Mouse (Mus musculus) gastrocnemius, adult 18-20 months (tissue): Measurements from ENCODE around the gene Uggt1. TPM values are rescaled to one million over a fixed set of nuclear protein-coding genes. Genes with fewer than 3 reads are reported as not detected.

ENCODE experiments used
- DNase-seq: peaks from one replicate; pipeline ENCODE4 v3.0.0; 2021; ENCODE audit warnings: low spot score
- long read RNA-seq, 2 experiments: library from polyadenylated mRNA; stranded (forward); transcript quantifications; one replicate each; pipeline ENCODE4 v2.0.0; 2021
- total RNA-seq, 2 experiments: library from RNA; stranded (reverse); gene quantifications; 2 replicates each; pipeline ENCODE4 v1.2.3; 2021

Uggt1 gene
- total RNA-seq: 10 to 100 TPM; 28.1 to 29.3 TPM
- long read RNA-seq, experiment 1, full-length matches to known transcripts: 9 of 22 reads
- long read RNA-seq, experiment 1, partial matches to known transcripts: 4 of 22 reads
- long read RNA-seq, experiment 1, other reads (novel, unspliced or antisense): 9 of 22 reads
- long read RNA-seq, experiment 2, full-length matches to known transcripts: 11 of 22 reads
- long read RNA-seq, experiment 2, partial matches to known transcripts: 3 of 22 reads
- long read RNA-seq, experiment 2, other reads (novel, unspliced or antisense): 8 of 22 reads

GRCm38 (mm10) chr1:36244058-36244827 is at the start of gene Uggt1:
Uggt1 (minus strand) TSS chr1:36244720.
- peak; percentile 94 for DNase-seq

GRCm38 (mm10) chr1:36293470-36293869 is 49.0 kb upstream of the Uggt1 start:
- no peak for DNase-seq

GRCm38 (mm10) chr1:36281849-36282248 is 37.3 kb upstream of the Uggt1 start:
- DNase-seq: no peak

- no peak for DNase-seq
Measured at GRCm38 (mm10) chr1:36280938-36281337, 36.4 kb upstream of the Uggt1 start.

- DNase-seq: peak; percentile 84
Measured at GRCm38 (mm10) chr1:36279202-36279601, 34.7 kb upstream of the Uggt1 start.

- peak; percentile 80 for DNase-seq
Measured at GRCm38 (mm10) chr1:36277267-36278060, 32.9 kb upstream of the Uggt1 start.

GRCm38 (mm10) chr1:36275635-36276389 is 31.3 kb upstream of the Uggt1 start:
- DNase-seq: no peak

- no peak for DNase-seq
Measured at GRCm38 (mm10) chr1:36274455-36274854, 29.9 kb upstream of the Uggt1 start, which contains the start of gene Neurl3. Neurl3 (minus strand) TSS chr1:36274679.

GRCm38 (mm10) chr1:36273288-36273687 is 28.8 kb upstream of the Uggt1 start:
- DNase-seq: peak; percentile 19

GRCm38 (mm10) chr1:36272546-36272945 is 28.0 kb upstream of the Uggt1 start:
- DNase-seq: no peak

- DNase-seq: no peak
Measured at GRCm38 (mm10) chr1:36271516-36272230, 27.2 kb upstream of the Uggt1 start.

GRCm38 (mm10) chr1:36270666-36271065 is 26.1 kb upstream of the Uggt1 start:
- DNase-seq: peak; percentile 21

- no peak for DNase-seq
Measured at GRCm38 (mm10) chr1:36269121-36269795, 24.7 kb upstream of the Uggt1 start.

- DNase-seq: no peak
Measured at GRCm38 (mm10) chr1:36267595-36267994, 23.1 kb upstream of the Uggt1 start.

- no peak for DNase-seq
Measured at GRCm38 (mm10) chr1:36266293-36266692, 21.8 kb upstream of the Uggt1 start.

GRCm38 (mm10) chr1:36263833-36264488 is 19.4 kb upstream of the Uggt1 start:
- peak; percentile 45 for DNase-seq

GRCm38 (mm10) chr1:36261708-36262504 is 17.4 kb upstream of the Uggt1 start:
- DNase-seq: no peak

- no peak for DNase-seq
Measured at GRCm38 (mm10) chr1:36260418-36260817, 15.9 kb upstream of the Uggt1 start.

GRCm38 (mm10) chr1:36259281-36259680 is 14.8 kb upstream of the Uggt1 start:
- no peak for DNase-seq
